Mouse (Mus musculus) heart, adult 8-10 months (tissue): ENCODE measurements around the gene C030005K15Rik. TPM values are rescaled to one million over a fixed set of nuclear protein-coding genes. Genes with fewer than 3 reads are reported as not detected.
A peak's percentile ranks its signal among the peaks of the same experiment; 100 is the strongest.
"Not testable (repeated sequence)": the region's sequence is repeated elsewhere in the genome, so short reads cannot be mapped to it uniquely, and the experiment has no call there.

Experiments
- DNase-seq: peaks from one replicate; pipeline ENCODE4 v3.0.0; 2022; ENCODE audit warnings: low spot score
- total RNA-seq, 4 experiments: library from RNA; stranded (reverse); gene quantifications; 2 replicates each; pipeline ENCODE4 v1.2.4; 2022

Gene C030005K15Rik
- total RNA-seq: not detected

GRCm38 (mm10) chr10:97726655-97727054, at the start of gene C030005K15Rik:
Gene C030005K15Rik, minus strand, starts transcription at chr10:97726755.
- not testable (repeated sequence) for DNase-seq

GRCm38 (mm10) chr10:97768171-97768749, 41.7 kb upstream of the C030005K15Rik start:
- DNase-seq: no peak

- DNase-seq: no peak
These were observed 27.3 kb upstream of the C030005K15Rik start for GRCm38 (mm10) chr10:97753821-97754220.

- no peak for DNase-seq
These were observed 20.7 kb upstream of the C030005K15Rik start for GRCm38 (mm10) chr10:97747231-97747630.

GRCm38 (mm10) chr10:97725929-97726328, 626 bp downstream of the C030005K15Rik start:
- no peak for DNase-seq

GRCm38 (mm10) chr10:97722709-97723108, 3.8 kb downstream of the C030005K15Rik start:
- DNase-seq: no peak

- no peak for DNase-seq
These were observed 5.9 kb downstream of the C030005K15Rik start for GRCm38 (mm10) chr10:97720625-97721024.

GRCm38 (mm10) chr10:97718021-97718420, 8.5 kb downstream of the C030005K15Rik start:
- no peak for DNase-seq

- no peak for DNase-seq
These were observed 9.3 kb downstream of the C030005K15Rik start for GRCm38 (mm10) chr10:97717233-97717632.

GRCm38 (mm10) chr10:97715289-97715906, 11.2 kb downstream of the C030005K15Rik start:
- DNase-seq: no peak

- no peak for DNase-seq
These were observed 12.0 kb downstream of the C030005K15Rik start for GRCm38 (mm10) chr10:97714584-97714983.

- DNase-seq: no peak
These were observed 13.9 kb downstream of the C030005K15Rik start for GRCm38 (mm10) chr10:97712687-97713086.

- peak; percentile 40 for DNase-seq
These were observed 22.0 kb downstream of the C030005K15Rik start for GRCm38 (mm10) chr10:97704562-97704961.

GRCm38 (mm10) chr10:97702321-97702720, 24.2 kb downstream of the C030005K15Rik start:
- no peak for DNase-seq

- no peak for DNase-seq
These were observed 33.0 kb downstream of the C030005K15Rik start for GRCm38 (mm10) chr10:97693398-97694135.

GRCm38 (mm10) chr10:97692913-97693312, 33.6 kb downstream of the C030005K15Rik start, which contains the start of gene Ccer1:
Gene Ccer1, plus strand, starts transcription at chr10:97693059.
- DNase-seq: no peak

- no peak for DNase-seq
These were observed 37.1 kb downstream of the C030005K15Rik start for GRCm38 (mm10) chr10:97689425-97689824.

GRCm38 (mm10) chr10:97687198-97687597, 39.4 kb downstream of the C030005K15Rik start:
- peak; percentile 55 for DNase-seq

GRCm38 (mm10) chr10:97682981-97683380, 43.6 kb downstream of the C030005K15Rik start:
- no peak for DNase-seq
